Mouse (Mus musculus) kidney, embryonic 16.5 days (tissue): ENCODE data around the gene Flot2. TPM values are rescaled to one million over a fixed set of nuclear protein-coding genes. Genes with fewer than 3 reads are reported as not detected.

Experiments used
- ATAC-seq: fragments of 200-750 bp; cut with Nextera tagmentation; 2 replicates; pipeline ENCODE4 v1.8.0; 2017; ENCODE audit warnings: moderate TSS enrichment; ENCODE audit not compliant: low FRiP score, low TSS enrichment
- H3K27ac ChIP-seq: fragments of 300-500 bp; sonication (generic); 2 replicates; pipeline ENCODE4 v1.5.1; 2014; ENCODE audit warnings: low read length
- H3K27me3 ChIP-seq: fragments of 300-500 bp; sonication (generic); 2 replicates; pipeline ENCODE4 v1.6.1; 2014; ENCODE audit warnings: low read length, control low read depth, mixed read lengths; ENCODE audit not compliant: insufficient read depth
- H3K36me3 ChIP-seq: fragments of 300-500 bp; sonication (generic); 2 replicates; pipeline ENCODE4 v1.6.1; 2014; ENCODE audit warnings: low read length, control low read depth, mixed read lengths; ENCODE audit not compliant: insufficient read depth
- H3K4me1 ChIP-seq: fragments of 300-500 bp; sonication (generic); 2 replicates; pipeline ENCODE4 v1.6.1; 2014; ENCODE audit warnings: low read length, control low read depth, mixed read lengths; ENCODE audit not compliant: insufficient read depth
- H3K4me2 ChIP-seq: fragments of 300-500 bp; sonication (generic); replicated peaks from 2 replicates; pipeline ENCODE4 v1.6.1; 2014; ENCODE audit warnings: low read depth, low read length
- H3K4me3 ChIP-seq: fragments of 300-500 bp; sonication (generic); 2 replicates; pipeline ENCODE4 v1.5.1; 2014; ENCODE audit warnings: mild to moderate bottlenecking, low read length
- H3K9ac ChIP-seq: fragments of 300-500 bp; sonication (generic); replicated peaks from 2 replicates; pipeline ENCODE4 v1.6.1; 2014; ENCODE audit warnings: low read length
- H3K9me3 ChIP-seq: fragments of 300-500 bp; sonication (generic); 2 replicates; pipeline ENCODE4 v1.6.1; 2016; ENCODE audit warnings: low read length, control low read depth
- WGBS: fragments of 180-500 bp; shearing (Covaris S2); extraction: QIAGEN DNeasy Blood & Tissue Kit; methylation state at CpG from one replicate; pipeline ENCODE4 v1.1.7; 2014; 5-methylcytosine and 5-hydroxymethylcytosine counted together
- polyA plus RNA-seq: library from polyadenylated mRNA; unstranded; fragments of >200 nt; fragmentation: Nextera tagmentation; extraction: Ambion mirVana; gene quantifications from 2 replicates; pipeline ENCODE4 v1.2.1, GENCODE M21; 2015

The Flot2 gene
- 57.4 and 61.1 TPM in 2 replicates for polyA plus RNA-seq

GRCm38 (mm10) chr11:78037831-78038752, at the start of gene Flot2:
Gene Flot2 (plus strand): TSS chr11:78037931.
- peak within 1 kb of the TSS; percentile 82 for H3K9ac ChIP-seq
- H3K9me3 ChIP-seq = no peaks in the 10 kb centered on the region; the same call in 1 of the 2 replicates
- peaks cover 21% of the 10 kb centered on the region for H3K4me1 ChIP-seq
- H3K36me3 ChIP-seq = peaks cover 12% of the 10 kb centered on the region; the same call in 1 of the 2 replicates
- ATAC-seq = peak; percentile 86
- H3K4me3 ChIP-seq = peak within 1 kb of the TSS; percentile 80
- 2% methylated on average over 55 of the region's 55 CpGs for WGBS
- peak within 1 kb of the TSS; percentile 51 for H3K27ac ChIP-seq
- H3K4me2 ChIP-seq = peak within 1 kb of the TSS; percentile 72
- H3K27me3 ChIP-seq = no peaks in the 10 kb centered on the region

GRCm38 (mm10) chr11:77989071-77989690, 48.5 kb upstream of the Flot2 start:
- H3K27ac ChIP-seq = no peak overlapping the region
- no peaks in the 10 kb centered on the region for H3K9me3 ChIP-seq
- peaks cover 19% of the 10 kb centered on the region for H3K36me3 ChIP-seq
- no peaks in the 10 kb centered on the region for H3K27me3 ChIP-seq
- H3K4me3 ChIP-seq = no peak overlapping the region
- peaks cover 12% of the 10 kb centered on the region for H3K4me1 ChIP-seq
- no peak for ATAC-seq
- H3K4me2 ChIP-seq = no peak overlapping the region
- 91% methylated on average over 13 of the region's 13 CpGs for WGBS
- H3K9ac ChIP-seq = no peak overlapping the region

DNA sequence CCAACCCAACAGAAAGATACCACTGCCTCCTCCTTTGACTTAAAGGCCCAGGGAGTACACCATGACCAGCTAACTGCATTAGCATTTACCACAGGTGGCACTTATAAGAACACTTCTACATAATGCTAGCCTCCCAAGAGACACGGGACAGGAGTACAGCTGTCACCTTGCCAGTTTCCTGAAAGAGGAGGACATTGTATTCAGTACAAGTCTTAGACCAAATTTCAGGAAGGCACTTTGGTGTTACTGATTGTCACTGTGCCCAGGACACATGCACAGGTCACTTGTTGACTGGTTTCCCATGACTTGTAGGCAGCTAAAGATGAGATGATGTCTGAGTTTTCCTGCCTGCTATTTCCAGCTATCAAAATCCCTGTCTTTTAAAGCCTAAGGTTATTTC, 42.2 kb upstream of the Flot2 start:
- H3K4me1 ChIP-seq = no peaks in the 10 kb centered on the region
- ATAC-seq = no peak
- H3K4me3 ChIP-seq = no peak overlapping the region
- H3K27ac ChIP-seq = no peak overlapping the region
- H3K4me2 ChIP-seq = no peak overlapping the region
- H3K36me3 ChIP-seq = no peaks in the 10 kb centered on the region; the same call in 1 of the 2 replicates
- H3K9ac ChIP-seq = no peak overlapping the region
- WGBS = 80% methylated on average over 1 of the region's 1 CpGs
- H3K27me3 ChIP-seq = no peaks in the 10 kb centered on the region
- no peaks in the 10 kb centered on the region for H3K9me3 ChIP-seq

DNA sequence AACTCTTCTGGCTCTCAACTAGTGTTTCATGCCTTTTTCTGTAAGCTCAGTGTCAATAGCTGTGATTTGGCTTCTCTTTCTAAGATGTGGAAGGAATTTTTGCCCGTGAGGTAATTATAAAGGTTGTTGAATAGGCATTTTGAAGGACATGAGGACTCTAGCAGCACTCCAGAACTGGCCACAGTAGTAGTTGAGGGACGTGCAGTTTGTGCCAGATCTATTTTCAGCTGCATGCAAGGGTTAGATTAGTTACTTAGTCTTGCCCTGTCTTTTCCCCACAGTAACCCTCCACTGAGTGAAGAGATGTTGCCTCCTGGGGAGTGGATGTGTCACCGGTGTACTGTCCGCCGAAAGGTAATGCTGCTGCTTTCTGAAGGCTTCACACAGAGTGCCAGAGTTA, 31.3 kb upstream of the Flot2 start:
- H3K9me3 ChIP-seq = no peaks in the 10 kb centered on the region
- no peaks in the 10 kb centered on the region for H3K27me3 ChIP-seq
- H3K4me1 ChIP-seq = no peaks in the 10 kb centered on the region
- H3K9ac ChIP-seq = no peak overlapping the region
- no peak for ATAC-seq
- peaks cover 53% of the 10 kb centered on the region for H3K36me3 ChIP-seq
- 96% methylated on average over 5 of the region's 5 CpGs for WGBS
- no peak overlapping the region for H3K27ac ChIP-seq
- no peak overlapping the region for H3K4me3 ChIP-seq
- H3K4me2 ChIP-seq = no peak overlapping the region

DNA sequence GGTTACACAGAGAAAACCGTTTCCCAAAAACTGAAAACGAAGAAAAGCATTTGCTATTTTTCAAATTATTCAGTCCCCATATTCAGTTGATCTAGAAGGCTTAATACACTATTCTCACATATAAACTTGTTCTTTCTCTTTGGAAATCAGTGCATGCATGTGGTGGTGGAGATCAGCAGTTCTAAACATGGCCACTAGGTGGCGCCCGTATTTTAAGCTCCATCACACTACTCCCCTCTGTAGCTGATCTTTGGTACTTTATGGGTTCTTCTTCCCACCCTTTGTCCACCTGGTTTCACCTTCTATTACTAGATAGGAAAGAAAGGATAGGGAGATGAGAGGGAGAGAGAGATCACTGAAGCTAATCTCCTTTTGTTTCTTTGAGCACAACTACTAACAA, 18.1 kb upstream of the Flot2 start:
- Histone ChIP-seq H3K4me3 (no peak overlapping the region), H3K4me1 (no peaks in the 10 kb centered on the region), H3K9ac (no peak overlapping the region), H3K9me3 (no peaks in the 10 kb centered on the region), H3K4me2 (no peak overlapping the region), H3K36me3 (peaks cover 75% of the 10 kb centered on the region), H3K27me3 (no peaks in the 10 kb centered on the region), H3K27ac (no peak overlapping the region)
- no peak for ATAC-seq
- WGBS = 27% methylated on average over 4 of the region's 4 CpGs

GRCm38 (mm10) chr11:78023607-78024006, 14.1 kb upstream of the Flot2 start:
- no peak overlapping the region for H3K4me3 ChIP-seq
- peaks cover 73% of the 10 kb centered on the region for H3K36me3 ChIP-seq
- no peak overlapping the region for H3K9ac ChIP-seq
- WGBS = 88% methylated on average over 8 of the region's 8 CpGs
- H3K4me1 ChIP-seq = no peaks in the 10 kb centered on the region
- H3K27ac ChIP-seq = no peak overlapping the region
- ATAC-seq = no peak
- H3K4me2 ChIP-seq = no peak overlapping the region
- no peaks in the 10 kb centered on the region for H3K27me3 ChIP-seq
- no peaks in the 10 kb centered on the region for H3K9me3 ChIP-seq

DNA sequence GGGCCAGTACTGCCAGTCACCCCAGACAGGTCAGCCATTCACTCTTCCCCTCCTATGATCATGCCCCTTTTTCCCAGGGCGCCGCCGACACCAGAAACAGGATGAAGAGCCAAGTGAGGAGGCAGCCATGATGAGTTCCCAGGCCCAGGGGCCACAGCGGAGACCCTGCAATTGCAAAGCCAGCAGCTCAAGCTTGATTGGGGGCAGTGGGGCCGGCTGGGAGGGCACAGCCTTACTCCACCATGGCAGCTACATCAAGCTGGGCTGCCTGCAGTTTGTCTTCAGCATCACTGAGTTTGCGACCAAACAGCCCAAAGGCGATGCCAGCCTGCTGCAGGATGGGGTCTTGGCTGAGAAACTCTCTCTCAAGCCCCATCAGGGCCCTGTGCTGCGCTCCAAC, 8.5 kb upstream of the Flot2 start:
- peaks cover 54% of the 10 kb centered on the region for H3K36me3 ChIP-seq
- ATAC-seq = no peak
- WGBS = 81% methylated on average over 8 of the region's 8 CpGs

GRCm38 (mm10) chr11:78030600-78030999, 7.1 kb upstream of the Flot2 start:
- Histone ChIP-seq H3K4me1 (peaks cover 20% of the 10 kb centered on the region), H3K9me3 (no peaks in the 10 kb centered on the region), H3K36me3 (peaks cover 52% of the 10 kb centered on the region), H3K27me3 (no peaks in the 10 kb centered on the region), H3K27ac (no peak overlapping the region), H3K4me3 (no peak overlapping the region), H3K9ac (no peak overlapping the region), H3K4me2 (no peak overlapping the region)
- ATAC-seq = no peak
- WGBS = 52% methylated on average over 2 of the region's 2 CpGs

More for the DNA sequence above, 8.5 kb upstream of the Flot2 start:
- no peak overlapping the region for H3K4me3 ChIP-seq
- H3K27me3 ChIP-seq = no peaks in the 10 kb centered on the region
- no peak overlapping the region for H3K27ac ChIP-seq
- no peak overlapping the region for H3K9ac ChIP-seq
- H3K4me1 ChIP-seq = peaks cover 20% of the 10 kb centered on the region
- no peak overlapping the region for H3K4me2 ChIP-seq
- H3K9me3 ChIP-seq = no peaks in the 10 kb centered on the region

- WGBS = 37% methylated on average over 6 of the region's 6 CpGs
- peaks cover 44% of the 10 kb centered on the region for H3K36me3 ChIP-seq
- peak overlapping the region; percentile 85 for H3K9ac ChIP-seq
- peaks cover 20% of the 10 kb centered on the region for H3K4me1 ChIP-seq
- no peak for ATAC-seq
- H3K4me2 ChIP-seq = peak overlapping the region; percentile 92
- no peaks in the 10 kb centered on the region for H3K9me3 ChIP-seq
- H3K27me3 ChIP-seq = no peaks in the 10 kb centered on the region
- peak overlapping the region; percentile 92; the same call in 1 of the 2 replicates for H3K27ac ChIP-seq
- peak overlapping the region; percentile 71 for H3K4me3 ChIP-seq
These were observed 6.3 kb upstream of the Flot2 start for GRCm38 (mm10) chr11:78031389-78031788.
